Mouse (Mus musculus) right cerebral cortex, adult 18-20 months (tissue): ENCODE results near the gene 4833439L19Rik.
A peak's percentile ranks its signal among the peaks of the same experiment; 100 is the strongest.

Experiments
- DNase-seq: peaks from one replicate; pipeline ENCODE4 v3.0.0; 2022; ENCODE audit warnings: mixed read lengths

4833439L19Rik gene

GRCm38 (mm10) chr13:54581385-54581784 is 16.1 kb upstream of the 4833439L19Rik start:
- DNase-seq = no peak

- no peak for DNase-seq
Observed at GRCm38 (mm10) chr13:54577652-54578507, 12.6 kb upstream of the 4833439L19Rik start.

GRCm38 (mm10) chr13:54575489-54575888 is 10.3 kb upstream of the 4833439L19Rik start:
- no peak for DNase-seq

- DNase-seq = peak; percentile 79
Observed at GRCm38 (mm10) chr13:54574854-54575481, 9.7 kb upstream of the 4833439L19Rik start, which contains the start of gene Arl10. Gene Arl10, plus strand, starts transcription at chr13:54575015.

DNA sequence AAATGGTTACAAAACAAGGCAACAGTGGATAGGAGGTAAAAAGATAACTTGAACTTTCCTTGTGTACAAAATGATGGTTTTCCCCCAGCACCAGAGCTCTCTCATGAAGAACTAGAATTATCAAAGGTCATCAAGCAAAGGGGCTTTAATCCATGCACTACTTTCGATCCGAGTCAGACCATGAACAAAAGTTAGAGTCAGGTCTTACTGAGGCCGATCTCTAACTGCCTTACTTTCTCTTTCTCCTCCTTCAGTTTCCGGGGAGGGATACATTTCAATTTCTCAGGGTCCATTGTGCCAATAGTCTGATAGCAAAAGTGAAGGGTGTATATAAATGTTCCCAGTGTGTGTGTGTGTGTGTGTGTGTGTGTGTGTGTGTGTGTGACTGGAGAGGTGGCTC is 7.4 kb upstream of the 4833439L19Rik start:
- DNase-seq = no peak

- DNase-seq = no peak
Observed at GRCm38 (mm10) chr13:54571637-54572036, 6.4 kb upstream of the 4833439L19Rik start.

- DNase-seq = no peak
Observed at GRCm38 (mm10) chr13:54570736-54571135, 5.5 kb upstream of the 4833439L19Rik start.

DNA sequence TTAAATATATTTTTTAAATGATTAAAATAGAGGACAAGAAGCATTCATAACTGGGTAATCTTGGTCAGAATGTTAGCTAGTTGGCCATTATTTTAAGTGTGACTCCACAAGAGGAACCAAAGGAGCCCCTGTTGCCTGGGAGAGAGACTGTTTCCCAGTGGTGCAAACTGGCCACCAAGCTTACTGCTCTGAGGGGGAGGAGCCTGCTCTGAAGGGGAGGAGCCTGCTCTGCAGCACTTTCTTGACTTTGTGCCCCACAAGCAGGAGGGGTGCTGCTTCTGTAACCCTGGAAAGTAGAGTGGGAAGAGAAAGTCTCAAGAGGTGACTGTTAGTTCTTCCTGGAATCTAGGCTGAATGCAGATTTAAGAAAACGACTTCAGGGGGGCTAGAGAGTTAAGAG is 4.0 kb upstream of the 4833439L19Rik start:
- DNase-seq = no peak

GRCm38 (mm10) chr13:54568380-54568779 is 3.1 kb upstream of the 4833439L19Rik start:
- DNase-seq = no peak

DNA sequence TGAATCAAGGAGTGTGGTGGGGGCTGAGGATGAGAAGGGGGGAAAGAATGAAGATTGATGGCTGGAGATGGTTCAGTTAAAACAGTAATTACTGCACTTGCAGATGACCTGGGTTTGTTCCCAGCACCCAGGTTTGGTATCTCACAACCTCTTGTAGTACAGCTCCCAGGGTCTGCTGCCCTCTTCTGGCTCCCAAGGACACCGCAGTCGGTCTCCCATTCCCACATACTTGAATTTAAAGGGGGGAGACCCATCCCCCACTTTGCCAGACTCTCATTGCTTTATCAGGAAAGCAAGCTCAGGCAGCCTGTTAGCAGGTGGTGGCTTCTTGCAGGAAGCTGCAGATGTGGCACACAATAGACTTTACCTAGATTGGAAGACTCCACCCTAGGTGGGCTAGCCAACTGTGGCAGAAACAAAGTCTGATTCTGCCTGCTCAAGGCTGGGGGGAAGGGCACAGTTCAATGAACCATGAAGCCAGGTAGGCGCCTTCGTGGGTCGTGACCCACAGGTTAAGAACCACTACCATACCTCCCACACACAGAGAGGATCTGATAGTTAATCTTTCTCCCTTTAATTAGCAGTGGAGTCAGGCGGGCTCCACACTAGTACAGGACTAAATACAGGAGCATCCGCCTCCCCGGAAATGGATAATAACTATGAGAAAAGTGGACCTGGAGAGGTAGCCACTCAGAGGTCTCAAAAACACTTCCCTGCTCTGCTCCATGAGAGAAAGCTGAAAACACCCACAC is 535 bp upstream of the 4833439L19Rik start:
- peak; percentile 43 for DNase-seq

- no peak for DNase-seq
Observed at GRCm38 (mm10) chr13:54564232-54565200, 719 bp downstream of the 4833439L19Rik start.

DNA sequence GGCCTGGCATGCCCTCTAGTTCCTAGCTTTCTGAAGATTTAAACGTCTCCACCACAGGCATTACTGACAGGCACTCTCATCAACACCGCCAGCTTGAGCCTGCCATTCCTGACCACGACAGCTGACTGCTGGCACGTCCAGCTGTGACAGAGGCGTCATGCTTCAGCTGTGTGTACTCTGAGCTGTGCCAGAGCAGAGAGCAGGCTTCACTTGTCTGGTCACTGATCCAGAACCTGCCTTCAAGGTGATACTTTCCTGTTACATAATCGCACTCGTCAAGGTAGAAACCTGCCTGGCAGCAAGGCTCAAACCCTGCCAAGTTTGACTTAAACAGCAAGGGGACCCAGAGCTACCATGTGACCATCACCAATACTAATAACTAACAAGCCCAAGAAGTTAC is 2.7 kb downstream of the 4833439L19Rik start:
- no peak for DNase-seq

DNA sequence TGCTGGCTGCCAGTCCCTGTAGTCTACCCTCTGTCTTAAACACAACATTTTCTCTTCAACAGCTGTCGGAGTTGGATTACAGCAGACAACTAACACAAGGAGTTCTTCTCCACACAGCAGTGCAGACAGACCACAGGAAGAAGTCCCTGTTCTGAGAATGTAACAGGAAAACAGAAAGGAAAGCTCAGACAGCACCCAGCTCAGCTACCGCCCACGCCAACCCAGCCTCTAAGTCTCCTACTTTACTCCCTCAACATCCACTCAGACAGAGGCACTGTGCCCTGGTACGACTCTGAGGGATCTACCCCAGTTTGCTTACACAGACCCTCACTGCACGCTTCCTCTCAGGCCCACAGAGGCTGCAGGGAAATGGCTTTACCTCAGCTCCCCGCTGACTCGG is 4.6 kb downstream of the 4833439L19Rik start:
- peak; percentile 65 for DNase-seq

- no peak for DNase-seq
Observed at GRCm38 (mm10) chr13:54559656-54560055, 5.6 kb downstream of the 4833439L19Rik start.

- DNase-seq = peak; percentile 21
Observed at GRCm38 (mm10) chr13:54557652-54558051, 7.6 kb downstream of the 4833439L19Rik start.

- DNase-seq = peak; percentile 31
Observed at GRCm38 (mm10) chr13:54556796-54557195, 8.4 kb downstream of the 4833439L19Rik start.

- DNase-seq = no peak
Observed at GRCm38 (mm10) chr13:54556176-54556575, 9.1 kb downstream of the 4833439L19Rik start.

DNA sequence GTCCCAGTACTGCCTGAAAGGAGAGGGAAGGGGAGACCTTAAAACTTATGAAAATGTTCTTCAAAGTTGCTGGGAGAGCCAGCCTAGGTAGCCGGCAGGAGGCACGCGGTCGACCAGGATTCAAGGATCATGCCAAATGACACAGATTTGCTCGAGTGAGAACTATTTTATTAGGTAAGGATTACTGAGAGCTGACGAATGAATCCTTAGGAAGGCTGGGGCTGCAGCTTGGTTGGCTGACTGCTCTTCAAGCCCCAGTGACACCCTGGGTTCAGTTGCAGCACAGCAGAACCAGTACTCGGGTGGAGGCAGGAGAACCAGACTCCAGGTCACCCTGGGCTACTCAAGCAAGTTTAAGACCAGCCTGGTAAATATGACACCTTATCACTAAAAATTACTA is 17.2 kb downstream of the 4833439L19Rik start:
- DNase-seq = no peak

GRCm38 (mm10) chr13:54532134-54532533 is 33.1 kb downstream of the 4833439L19Rik start:
- no peak for DNase-seq

- DNase-seq = no peak
Observed at GRCm38 (mm10) chr13:54527140-54527539, 38.1 kb downstream of the 4833439L19Rik start.

GRCm38 (mm10) chr13:54521181-54521580 is 44.1 kb downstream of the 4833439L19Rik start:
- DNase-seq = no peak

GRCm38 (mm10) chr13:54520221-54520620 is 45.0 kb downstream of the 4833439L19Rik start:
- no peak for DNase-seq
